Mouse (Mus musculus): Measurements from ENCODE around the gene Rpl14. TPM values are rescaled to one million over a fixed set of nuclear protein-coding genes. Genes with fewer than 3 reads are reported as not detected.

Gene Rpl14
- polyA plus RNA-seq, 1 experiment from 2014 or later, result 370 TPM

- H3K4me2 ChIP-seq, result peak overlapping the region; percentile 93
- no peaks in the 10 kb centered on the region for H3K9me3 ChIP-seq
- peak overlapping the region; percentile 86 for H3K9ac ChIP-seq
- ATAC-seq (replicated peaks), result peak; percentile 92
- peak overlapping the region; percentile 63 for H3K4me3 ChIP-seq
- H3K27ac ChIP-seq, result peak overlapping the region; percentile 78
- H3K36me3 ChIP-seq (replicated peaks), result peaks cover 19% of the 10 kb centered on the region
- no peaks in the 10 kb centered on the region for H3K27me3 ChIP-seq (replicated peaks)
- H3K4me1 ChIP-seq, result peaks cover 29% of the 10 kb centered on the region
- under 1% methylated on average over 43 of the region's 43 CpGs for WGBS
Observed at GRCm38 (mm10) chr9:120577133-120577651, 5.9 kb downstream of the Rpl14 start.

GRCm38 (mm10) chr9:120577706-120578405, 6.6 kb downstream of the Rpl14 start:
- Histone ChIP-seq H3K4me3 (peak overlapping the region; percentile 63), H3K36me3 (replicated peaks) (peaks cover 19% of the 10 kb centered on the region), H3K4me1 (peaks cover 28% of the 10 kb centered on the region), H3K27me3 (replicated peaks) (no peaks in the 10 kb centered on the region), H3K27ac (peak overlapping the region; percentile 78), H3K4me2 (peak overlapping the region; percentile 93), H3K9ac (peak overlapping the region; percentile 86), H3K9me3 (no peaks in the 10 kb centered on the region)
- no peak for ATAC-seq (replicated peaks)
- 52% methylated on average over 12 of the region's 12 CpGs for WGBS

- Histone ChIP-seq H3K4me3 (no peak overlapping the region), H3K4me2 (no peak overlapping the region), H3K36me3 (replicated peaks) (peaks cover 19% of the 10 kb centered on the region), H3K9me3 (no peaks in the 10 kb centered on the region), H3K27me3 (replicated peaks) (no peaks in the 10 kb centered on the region), H3K27ac (no peak overlapping the region), H3K4me1 (peaks cover 27% of the 10 kb centered on the region), H3K9ac (no peak overlapping the region)
- no peak for ATAC-seq (replicated peaks)
- WGBS, result 69% methylated on average over 6 of the region's 6 CpGs
Observed at GRCm38 (mm10) chr9:120578701-120579100, 7.5 kb downstream of the Rpl14 start.

- 59% methylated on average over 7 of the region's 7 CpGs for WGBS
- peaks cover 13% of the 10 kb centered on the region for H3K36me3 ChIP-seq (replicated peaks)
- H3K9ac ChIP-seq, result no peak overlapping the region
- H3K4me3 ChIP-seq, result no peak overlapping the region
- no peaks in the 10 kb centered on the region for H3K9me3 ChIP-seq
- H3K4me2 ChIP-seq, result no peak overlapping the region
- no peak overlapping the region for H3K27ac ChIP-seq
- peaks cover 27% of the 10 kb centered on the region for H3K4me1 ChIP-seq
- no peak for ATAC-seq (replicated peaks)
- no peaks in the 10 kb centered on the region for H3K27me3 ChIP-seq (replicated peaks)
Observed at GRCm38 (mm10) chr9:120579808-120580207, 8.6 kb downstream of the Rpl14 start.

- H3K36me3 ChIP-seq (replicated peaks), result no peaks in the 10 kb centered on the region
- peak; percentile 10 for ATAC-seq (replicated peaks)
- peak overlapping the region; percentile 19 for H3K4me3 ChIP-seq
- H3K4me1 ChIP-seq, result peaks cover 20% of the 10 kb centered on the region
- H3K27me3 ChIP-seq (replicated peaks), result no peaks in the 10 kb centered on the region
- no peaks in the 10 kb centered on the region for H3K9me3 ChIP-seq
- 23% methylated on average over 20 of the region's 21 CpGs for WGBS
- H3K4me2 ChIP-seq, result peak overlapping the region; percentile 47
- H3K27ac ChIP-seq, result no peak overlapping the region
- H3K9ac ChIP-seq, result 0 out of 2 replicates have a peak overlapping the region, but pooled peaks have one; percentile 22
Observed at GRCm38 (mm10) chr9:120581941-120582618, 10.8 kb downstream of the Rpl14 start.

- Histone ChIP-seq H3K27ac (no peak overlapping the region), H3K9ac (0 out of 2 replicates have a peak overlapping the region, but pooled peaks have one; percentile 22), H3K27me3 (replicated peaks) (no peaks in the 10 kb centered on the region), H3K4me3 (peak overlapping the region; percentile 19), H3K4me2 (peak overlapping the region; percentile 47), H3K9me3 (no peaks in the 10 kb centered on the region), H3K4me1 (peaks cover 15% of the 10 kb centered on the region), H3K36me3 (replicated peaks) (no peaks in the 10 kb centered on the region)
- WGBS, result 15% methylated on average over 28 of the region's 28 CpGs
- peak; percentile 78 for ATAC-seq (replicated peaks)
Observed at GRCm38 (mm10) chr9:120582619-120583308, 11.5 kb downstream of the Rpl14 start.

- no peaks in the 10 kb centered on the region for H3K9me3 ChIP-seq
- peaks cover 11% of the 10 kb centered on the region for H3K4me1 ChIP-seq
- no peak overlapping the region for H3K9ac ChIP-seq
- no peaks in the 10 kb centered on the region for H3K36me3 ChIP-seq (replicated peaks)
- no peak overlapping the region for H3K4me3 ChIP-seq
- ATAC-seq (replicated peaks), result no peak
- H3K4me2 ChIP-seq, result no peak overlapping the region
- no peaks in the 10 kb centered on the region for H3K27me3 ChIP-seq (replicated peaks)
- H3K27ac ChIP-seq, result no peak overlapping the region
- WGBS, result 77% methylated on average over 3 of the region's 3 CpGs
Observed at GRCm38 (mm10) chr9:120583314-120583713, 12.1 kb downstream of the Rpl14 start.

- Histone ChIP-seq H3K4me3 (no peak overlapping the region), H3K9me3 (no peaks in the 10 kb centered on the region), H3K4me2 (no peak overlapping the region), H3K36me3 (replicated peaks) (no peaks in the 10 kb centered on the region), H3K27ac (no peak overlapping the region), H3K4me1 (peaks cover 11% of the 10 kb centered on the region), H3K9ac (no peak overlapping the region), H3K27me3 (replicated peaks) (no peaks in the 10 kb centered on the region)
- ATAC-seq (replicated peaks), result no peak
- WGBS, result 6% methylated on average over 3 of the region's 3 CpGs
Observed at GRCm38 (mm10) chr9:120586546-120586945, 15.3 kb downstream of the Rpl14 start.

GRCm38 (mm10) chr9:120591490-120591889, 20.2 kb downstream of the Rpl14 start:
- H3K9me3 ChIP-seq, result no peaks in the 10 kb centered on the region
- 1% methylated on average over 9 of the region's 9 CpGs for WGBS
- H3K36me3 ChIP-seq (replicated peaks), result no peaks in the 10 kb centered on the region
- no peak overlapping the region for H3K9ac ChIP-seq
- no peak for ATAC-seq (replicated peaks)
- no peak overlapping the region for H3K27ac ChIP-seq
- H3K4me3 ChIP-seq, result no peak overlapping the region
- no peaks in the 10 kb centered on the region for H3K27me3 ChIP-seq (replicated peaks)
- H3K4me1 ChIP-seq, result peaks cover 8% of the 10 kb centered on the region; the same call in 1 of the 2 replicates
- no peak overlapping the region for H3K4me2 ChIP-seq

GRCm38 (mm10) chr9:120593383-120594101, 22.3 kb downstream of the Rpl14 start:
- H3K9ac ChIP-seq, result no peak overlapping the region
- WGBS, result 47% methylated on average over 9 of the region's 9 CpGs
- peaks cover 8% of the 10 kb centered on the region; the same call in 1 of the 2 replicates for H3K4me1 ChIP-seq
- H3K4me2 ChIP-seq, result no peak overlapping the region
- ATAC-seq (replicated peaks), result no peak
- no peaks in the 10 kb centered on the region for H3K36me3 ChIP-seq (replicated peaks)
- H3K9me3 ChIP-seq, result no peaks in the 10 kb centered on the region
- H3K27ac ChIP-seq, result no peak overlapping the region
- H3K4me3 ChIP-seq, result no peak overlapping the region
- H3K27me3 ChIP-seq (replicated peaks), result no peaks in the 10 kb centered on the region

- Histone ChIP-seq H3K9me3 (no peaks in the 10 kb centered on the region), H3K9ac (no peak overlapping the region), H3K27me3 (replicated peaks) (no peaks in the 10 kb centered on the region), H3K4me2 (no peak overlapping the region), H3K27ac (no peak overlapping the region), H3K36me3 (replicated peaks) (no peaks in the 10 kb centered on the region), H3K4me3 (no peak overlapping the region), H3K4me1 (peaks cover 8% of the 10 kb centered on the region; the same call in 1 of the 2 replicates)
- no peak for ATAC-seq (replicated peaks)
- 47% methylated on average over 6 of the region's 6 CpGs for WGBS
Observed at GRCm38 (mm10) chr9:120594839-120595238, 23.6 kb downstream of the Rpl14 start.

All from midbrain, embryonic 15.5 days (tissue).